Mouse (Mus musculus) kidney, postnatal 10 days (tissue): ENCODE results near the gene Clpx.

Source experiments
- DNase-seq: peaks from one replicate; pipeline ENCODE4 v3.0.0; 2021; ENCODE audit warnings: mixed read lengths

The Clpx gene

GRCm38 (mm10) chr9:65347112-65347850, 53.2 kb downstream of the Clpx start:
- no peak for DNase-seq

- DNase-seq = no peak
Measured at GRCm38 (mm10) chr9:65353251-65353650, 59.2 kb downstream of the Clpx start.

- no peak for DNase-seq
Measured at GRCm38 (mm10) chr9:65356561-65356960, 62.5 kb downstream of the Clpx start.

- DNase-seq = no peak
Measured at GRCm38 (mm10) chr9:65356971-65357370, 62.9 kb downstream of the Clpx start.

DNA sequence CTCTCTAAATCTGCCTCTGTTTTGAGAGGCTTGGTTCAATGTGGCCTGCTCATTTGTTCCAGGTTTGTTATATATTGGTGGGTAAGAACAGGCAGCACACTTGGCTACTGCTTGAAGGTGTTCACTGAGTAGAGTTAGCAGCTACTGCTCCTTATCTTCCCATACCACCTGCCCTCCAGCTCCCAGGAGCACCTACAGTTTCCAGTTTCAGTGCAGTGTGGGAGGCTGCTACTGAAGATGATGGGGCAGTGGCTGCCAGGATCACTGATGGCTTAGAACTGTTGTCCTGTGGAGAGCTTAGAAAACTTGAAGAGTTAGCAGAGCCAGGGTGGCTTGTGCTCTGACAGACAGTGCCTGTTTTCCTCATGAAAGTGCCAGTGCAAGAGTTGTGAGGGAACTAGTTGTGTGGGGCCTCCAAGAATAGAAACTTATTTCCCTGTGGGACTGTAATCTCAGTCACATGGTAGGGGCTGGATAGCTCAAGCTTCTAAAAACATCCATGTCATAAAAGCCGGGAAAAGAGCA, 65.0 kb downstream of the Clpx start:
- DNase-seq = no peak

GRCm38 (mm10) chr9:65360641-65361448, 66.8 kb downstream of the Clpx start, which contains the start of gene Ubap1l:
Gene Ubap1l (plus strand): TSS chr9:65361041.
- peak; percentile 43 for DNase-seq

DNA sequence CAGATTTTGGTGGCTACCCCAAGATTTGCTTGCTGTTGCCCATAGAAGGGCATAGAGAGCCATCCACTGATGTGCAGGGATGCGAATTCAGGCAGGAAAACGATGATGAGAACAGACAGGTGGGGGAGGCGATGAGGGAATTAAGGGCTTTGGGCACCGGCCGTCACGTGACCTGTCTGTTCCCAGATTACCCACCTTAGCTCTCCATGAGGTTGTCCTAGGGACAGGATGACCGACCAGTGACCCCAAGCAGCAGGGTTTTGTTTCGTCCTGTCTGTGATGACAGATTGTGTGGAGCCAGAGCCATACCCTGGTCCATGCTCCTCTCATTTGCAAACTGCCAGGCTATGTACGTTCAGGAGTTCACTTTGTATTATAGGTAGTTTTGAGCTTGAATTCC, 69.6 kb downstream of the Clpx start:
- no peak for DNase-seq

DNA sequence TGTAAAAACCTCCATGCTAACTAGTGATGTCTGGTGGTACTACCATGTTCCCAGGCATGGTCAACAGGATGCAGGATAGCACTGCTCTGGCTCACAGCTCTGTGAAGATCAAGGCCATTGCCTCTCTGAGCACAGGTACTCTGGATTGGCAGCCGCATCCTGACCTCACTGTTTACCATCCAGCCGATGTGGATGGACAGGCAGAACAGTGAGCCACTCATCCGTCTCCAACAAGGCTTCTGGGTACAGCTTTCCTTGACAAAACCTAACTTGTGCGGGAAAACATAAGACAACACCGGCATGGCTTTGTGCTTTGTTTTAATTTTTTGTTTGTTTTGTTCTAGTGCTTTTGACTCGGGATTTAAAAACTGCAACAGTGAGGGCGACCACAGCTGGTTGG, 71.7 kb downstream of the Clpx start:
- DNase-seq = no peak

GRCm38 (mm10) chr9:65371756-65372155, 77.7 kb downstream of the Clpx start:
- DNase-seq = no peak

DNA sequence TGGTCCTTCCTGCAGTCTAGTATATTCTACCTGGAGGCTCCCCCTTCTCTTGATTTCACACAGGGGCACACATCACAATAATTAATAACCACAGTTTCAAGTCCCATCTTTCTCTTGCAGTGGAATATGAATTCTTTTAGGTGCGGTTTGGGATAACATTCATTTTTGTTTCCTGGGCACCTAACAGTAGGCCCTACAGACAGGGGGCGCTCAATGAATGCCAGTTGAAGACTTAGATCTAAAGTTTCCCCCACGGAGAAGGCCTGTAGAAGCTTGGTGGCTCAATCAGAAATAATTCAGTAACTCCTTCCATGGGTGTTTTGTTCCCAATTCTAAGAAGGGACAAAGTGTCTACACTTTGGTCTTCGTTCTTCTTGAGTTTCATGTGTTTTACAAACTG, 78.4 kb downstream of the Clpx start:
- peak; percentile 82 for DNase-seq

GRCm38 (mm10) chr9:65374468-65375162, 80.6 kb downstream of the Clpx start:
- no peak for DNase-seq

GRCm38 (mm10) chr9:65375163-65375934, 81.3 kb downstream of the Clpx start:
- DNase-seq = no peak
